Mouse (Mus musculus) C2C12 (cell line): ENCODE data around the gene Ccdc189. TPM values are rescaled to one million over a fixed set of nuclear protein-coding genes. Genes with fewer than 3 reads are reported as not detected.
A peak's percentile ranks its signal among the peaks of the same experiment; 100 is the strongest.

ENCODE experiments used
- H3K27me3 ChIP-seq: one replicate; pipeline ENCODE4 v1.6.1; 2011; ENCODE audit not compliant: control insufficient read depth, insufficient read depth, insufficient read length
- H3K36me3 ChIP-seq: one replicate; pipeline ENCODE4 v1.6.1; 2011; ENCODE audit not compliant: control insufficient read depth, insufficient read depth
- H3K4me3 ChIP-seq: one replicate; pipeline ENCODE4 v1.5.1; 2011; ENCODE audit warnings: mild to moderate bottlenecking, control low read depth; ENCODE audit not compliant: poor library complexity, insufficient read depth, severe bottlenecking
- H3K79me2 ChIP-seq: one replicate; pipeline ENCODE4 v1.6.1; 2011; ENCODE audit not compliant: control insufficient read depth, insufficient read depth
- H3K79me3 ChIP-seq: one replicate; pipeline ENCODE4 v1.6.1; 2011; ENCODE audit warnings: low read depth, control low read depth
- H3ac ChIP-seq: one replicate; pipeline ENCODE3; 2011; ENCODE audit warnings: low read depth; ENCODE audit not compliant: control insufficient read depth, insufficient read length
- CEBPB ChIP-seq: IDR thresholded peaks from one replicate; pipeline ENCODE4 v1.6.1; 2011; ENCODE audit warnings: low read depth, mild to moderate bottlenecking, control low read depth, moderate library complexity
- CTCF ChIP-seq: IDR thresholded peaks from one replicate; pipeline ENCODE4 v1.5.1; 2011; ENCODE audit not compliant: control insufficient read depth, insufficient read depth, insufficient read length
- FOSL1 ChIP-seq: IDR thresholded peaks from one replicate; pipeline ENCODE4 v1.8.0; 2011; ENCODE audit warnings: mild to moderate bottlenecking, low read length; ENCODE audit not compliant: poor library complexity, insufficient read depth, severe bottlenecking
- MAX ChIP-seq: IDR thresholded peaks from one replicate; pipeline ENCODE4 v1.6.1; 2011; ENCODE audit warnings: mild to moderate bottlenecking, control low read depth
- MYOD1 ChIP-seq: IDR thresholded peaks from one replicate; pipeline ENCODE4 v1.6.1; 2011; ENCODE audit warnings: low read depth; ENCODE audit not compliant: control insufficient read depth, insufficient read length
- MYOG ChIP-seq: IDR thresholded peaks from one replicate; pipeline ENCODE4 v1.6.1; 2011; ENCODE audit not compliant: control insufficient read depth, insufficient read length; ENCODE audit errors: extremely low read depth
- USF1 ChIP-seq: IDR thresholded peaks from one replicate; pipeline ENCODE4 v1.6.1; 2011; ENCODE audit warnings: low read depth, mild to moderate bottlenecking, control low read depth, moderate library complexity
- polyA plus RNA-seq: library from polyadenylated mRNA; unstranded; fragments of >200 nt; fragmentation: generic; extraction: Trizol; gene quantifications from one replicate; pipeline ENCODE4 v1.2.1, GENCODE M21; 2012; ENCODE audit warnings: missing spikeins

The Ccdc189 gene
- polyA plus RNA-seq, 1 experiment = 4.2 TPM

GRCm38 (mm10) chr7:127614891-127615843 is 26.8 kb upstream of the Ccdc189 start, which contains the start of gene Zfp629:
Zfp629 (minus strand) TSS chr7:127615797.
- peaks cover 10% of the 10 kb centered on the region for H3K36me3 ChIP-seq
- no peaks in the 10 kb centered on the region for H3K79me2 ChIP-seq
- H3ac ChIP-seq = peak within 1 kb of the TSS; percentile 74
- TF ChIP-seq MYOG = no peak
- TF ChIP-seq USF1 = no peak
- TF ChIP-seq FOSL1 = no peak
- TF ChIP-seq CTCF = no peak
- TF ChIP-seq MAX = no peak
- H3K4me3 ChIP-seq = peak within 1 kb of the TSS; percentile 61
- H3K79me3 ChIP-seq = no peaks in the 10 kb centered on the region
- H3K27me3 ChIP-seq = no peaks in the 10 kb centered on the region

DNA sequence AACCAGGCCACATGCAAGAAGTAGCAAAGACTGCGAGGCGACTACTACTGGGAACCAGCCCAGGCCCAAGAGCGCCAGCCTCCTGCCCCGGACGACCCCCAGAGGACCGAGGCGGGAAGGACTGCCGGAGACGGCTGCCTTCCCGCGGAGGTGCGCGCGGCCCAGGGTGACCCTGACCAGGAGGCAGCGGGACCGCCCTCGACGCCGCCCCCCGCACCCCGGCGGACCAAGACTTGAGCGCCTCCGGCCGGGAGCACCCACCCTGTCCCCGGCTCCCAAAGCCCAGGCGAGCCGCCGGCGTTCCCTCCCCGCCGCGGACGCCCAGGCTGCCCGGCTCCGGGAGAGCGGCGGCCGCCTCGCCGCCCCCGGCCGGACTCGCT is 26.1 kb upstream of the Ccdc189 start:
- H3ac ChIP-seq = peak overlapping the region; percentile 74
- peak overlapping the region; percentile 61 for H3K4me3 ChIP-seq
- H3K27me3 ChIP-seq = no peaks in the 10 kb centered on the region
- H3K79me3 ChIP-seq = no peaks in the 10 kb centered on the region
- H3K79me2 ChIP-seq = no peaks in the 10 kb centered on the region
- H3K36me3 ChIP-seq = peaks cover 10% of the 10 kb centered on the region
- TF ChIP-seq MAX = no peak
- no peak for TF ChIP-seq USF1
- no peak for TF ChIP-seq CTCF
- no peak for TF ChIP-seq FOSL1
- TF ChIP-seq MYOD1 = no peak
- no peak for TF ChIP-seq MYOG
- TF ChIP-seq CEBPB = no peak

DNA sequence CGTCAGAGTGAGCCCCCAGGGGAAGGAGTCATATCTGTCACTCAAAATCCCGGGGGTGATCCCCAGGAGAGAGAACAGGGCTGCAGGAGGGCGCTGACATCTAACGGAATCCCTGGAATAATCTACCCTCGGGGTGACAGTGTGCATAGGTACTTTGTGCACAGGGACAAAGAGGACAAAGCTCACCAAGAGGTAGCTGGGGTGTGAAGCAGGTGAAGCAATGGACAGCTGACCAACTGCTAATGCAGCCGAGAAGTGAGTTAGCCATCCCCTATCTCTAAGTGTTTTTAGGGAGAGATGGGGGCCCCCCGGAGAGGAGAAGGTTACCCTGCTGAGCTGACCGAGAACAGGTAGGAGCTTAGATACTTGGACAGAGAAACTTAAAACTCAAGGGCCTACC is 25.7 kb upstream of the Ccdc189 start:
- H3K79me3 ChIP-seq = no peaks in the 10 kb centered on the region
- no peaks in the 10 kb centered on the region for H3K27me3 ChIP-seq
- no peaks in the 10 kb centered on the region for H3K79me2 ChIP-seq
- peak overlapping the region; percentile 61 for H3K4me3 ChIP-seq
- H3K36me3 ChIP-seq = peaks cover 10% of the 10 kb centered on the region
- no peak for TF ChIP-seq MYOG
- TF ChIP-seq MYOD1 = no peak
- TF ChIP-seq FOSL1 = no peak
- H3ac ChIP-seq = peak overlapping the region; percentile 5

- TF ChIP-seq MYOD1 (no peak), FOSL1 (no peak), MYOG (no peak), MAX (no peak), CEBPB (no peak), CTCF (no peak), USF1 (no peak)
- no peaks in the 10 kb centered on the region for H3K79me3 ChIP-seq
- H3K27me3 ChIP-seq = no peaks in the 10 kb centered on the region
- no peak overlapping the region for H3ac ChIP-seq
- no peak overlapping the region for H3K4me3 ChIP-seq
- H3K36me3 ChIP-seq = peaks cover 10% of the 10 kb centered on the region
- no peaks in the 10 kb centered on the region for H3K79me2 ChIP-seq
Observed at GRCm38 (mm10) chr7:127613501-127613900, 25.1 kb upstream of the Ccdc189 start.

- TF ChIP-seq MYOD1 (no peak), MYOG (no peak), CTCF (no peak), MAX (no peak), USF1 (no peak), CEBPB (no peak), FOSL1 (no peak)
- no peaks in the 10 kb centered on the region for H3K27me3 ChIP-seq
- peaks cover 10% of the 10 kb centered on the region for H3K36me3 ChIP-seq
- no peak overlapping the region for H3K4me3 ChIP-seq
- H3ac ChIP-seq = no peak overlapping the region
- H3K79me3 ChIP-seq = no peaks in the 10 kb centered on the region
- no peaks in the 10 kb centered on the region for H3K79me2 ChIP-seq
Observed at GRCm38 (mm10) chr7:127611561-127611960, 23.2 kb upstream of the Ccdc189 start.

DNA sequence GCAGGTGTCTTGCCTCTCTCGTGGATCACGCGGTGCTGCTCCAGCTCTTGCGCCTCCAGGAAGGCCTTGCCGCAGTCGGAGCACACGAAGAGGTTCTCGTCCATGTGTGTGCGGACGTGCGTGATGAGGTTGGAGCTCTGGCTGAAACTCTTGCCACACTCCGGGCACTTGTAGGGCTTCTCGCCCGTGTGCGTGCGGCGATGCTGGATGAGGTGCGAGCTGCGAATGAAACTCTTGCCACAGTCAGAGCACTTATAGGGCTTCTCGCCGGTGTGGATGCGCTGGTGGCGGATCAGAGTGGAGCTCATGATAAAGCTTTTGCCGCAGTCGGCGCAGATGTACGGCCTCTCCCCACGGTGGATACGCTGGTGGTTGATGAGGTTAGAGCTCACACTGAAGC is 22.6 kb upstream of the Ccdc189 start:
- no peaks in the 10 kb centered on the region for H3K79me2 ChIP-seq
- TF ChIP-seq MAX = no peak
- no peak for TF ChIP-seq CEBPB
- TF ChIP-seq FOSL1 = no peak
- TF ChIP-seq MYOG = no peak
- no peak for TF ChIP-seq CTCF
- TF ChIP-seq USF1 = no peak
- TF ChIP-seq MYOD1 = no peak
- H3ac ChIP-seq = no peak overlapping the region
- no peaks in the 10 kb centered on the region for H3K79me3 ChIP-seq
- no peak overlapping the region for H3K4me3 ChIP-seq
- peaks cover 10% of the 10 kb centered on the region for H3K36me3 ChIP-seq
- no peaks in the 10 kb centered on the region for H3K27me3 ChIP-seq
